8 mouse cellular contexts compared by ENCODE assay signal in genomic region chr6:134830776-134831175, GRCm38 (mm10). TPM values are rescaled to one million over a fixed set of nuclear protein-coding genes. Genes with fewer than 3 reads are reported as not detected.
DNase-seq lines count a peak whose midpoint lies in the region; ATAC-seq and TF ChIP-seq lines count a peak whose summit lies in the region.

No protein-coding gene starts in this region.

- H3K9me3 ChIP-seq in heart, postnatal 0 days (replicated peaks; ENCODE audit: control insufficient read depth, low read length): no peaks in the 10 kb centered on the region
- H3K9me3 ChIP-seq in hindbrain, embryonic 10.5 days: no peaks in the 10 kb centered on the region
- no peaks in the 10 kb centered on the region for H3K9me3 ChIP-seq in midbrain, embryonic 10.5 days (replicated peaks)

- peak overlapping the region; percentile 96 for H3K27ac ChIP-seq in heart, postnatal 0 days (ENCODE audit: low read depth)
- 0 out of 2 replicates have a peak overlapping the region, but pooled peaks have one; percentile 90 for H3K27ac ChIP-seq in hindbrain, embryonic 10.5 days
- peak overlapping the region; percentile 84; the same call in 1 of the 2 replicates for H3K27ac ChIP-seq in midbrain, embryonic 10.5 days (replicated peaks)

- no peak for ATAC-seq in heart, postnatal 0 days (ENCODE audit: insufficient read depth, low read depth)

- no peaks in the 10 kb centered on the region for H3K4me1 ChIP-seq in heart, postnatal 0 days (ENCODE audit: control insufficient read depth, insufficient read depth)
- H3K4me1 ChIP-seq in hindbrain, embryonic 10.5 days (replicated peaks): peaks cover 19% of the 10 kb centered on the region
- H3K4me1 ChIP-seq in midbrain, embryonic 10.5 days: peaks cover 17% of the 10 kb centered on the region

- intact Hi-C loops in heart, postnatal 25 days (cut with DNase I): no loop called here

- no peak for TF ChIP-seq EP300 in heart, postnatal 0 days (IDR thresholded peaks at IDR 0.05; ENCODE audit: low read depth)

- WGBS in heart, postnatal 0 days: 2% methylated on average over 10 of the region's 10 CpGs
- WGBS in hindbrain, embryonic 10.5 days: 4% methylated on average over 10 of the region's 10 CpGs
- 3% methylated on average over 10 of the region's 10 CpGs for WGBS in midbrain, embryonic 10.5 days

- no peak for DNase-seq in heart, postnatal 0 days (ENCODE audit: low spot score)
- DNase-seq in heart, postnatal 25 days (ENCODE audit: low spot score): no peak
- DNase-seq in MEL-GATA-1-ER (ENCODE audit: extremely low read depth, low read depth): peak; percentile 18
- DNase-seq in hindbrain, embryonic 10.5 days (ENCODE audit: low spot score): no peak
- DNase-seq in midbrain, embryonic 10.5 days (ENCODE audit: low spot score): no peak
- DNase-seq in layer of hippocampus, adult 8-10 months (ENCODE audit: low spot score in 2 of 2): no peak
- DNase-seq in cerebellum, postnatal 36 days: no peak
- DNase-seq in kidney, adult 9 months: no peak

- peak overlapping the region; percentile 68 for H3K4me3 ChIP-seq in heart, postnatal 0 days (ENCODE audit: low read depth, low read length)
- H3K4me3 ChIP-seq in hindbrain, embryonic 10.5 days: peak overlapping the region; percentile 80
- peak overlapping the region; percentile 79 for H3K4me3 ChIP-seq in midbrain, embryonic 10.5 days

- TF ChIP-seq CTCF in heart, postnatal 0 days (IDR thresholded peaks at IDR 0.05; ENCODE audit: low read depth): no peak

- peak overlapping the region; percentile 73 for H3K9ac ChIP-seq in heart, postnatal 0 days (replicated peaks; ENCODE audit: low read depth, low read length)

- no peaks in the 10 kb centered on the region for H3K36me3 ChIP-seq in heart, postnatal 0 days (replicated peaks; ENCODE audit: control insufficient read depth, insufficient read depth, low read length)
- no peaks in the 10 kb centered on the region for H3K36me3 ChIP-seq in hindbrain, embryonic 10.5 days
- H3K36me3 ChIP-seq in midbrain, embryonic 10.5 days: no peaks in the 10 kb centered on the region

- no peaks in the 10 kb centered on the region for H3K27me3 ChIP-seq in heart, postnatal 0 days (ENCODE audit: control insufficient read depth, insufficient read depth, low read length)
- no peaks in the 10 kb centered on the region for H3K27me3 ChIP-seq in hindbrain, embryonic 10.5 days (ENCODE audit: insufficient read depth, poor library complexity, severe bottlenecking)
- H3K27me3 ChIP-seq in midbrain, embryonic 10.5 days (ENCODE audit: low read depth, poor library complexity, severe bottlenecking): peaks cover 5% of the 10 kb centered on the region; the same call in 1 of the 2 replicates

- peak overlapping the region; percentile 73 for H3K4me2 ChIP-seq in heart, postnatal 0 days (ENCODE audit: low read depth, low read length)

RNA-seq across cellular contexts. Expression of gene Crebl2, which starts 0.8 kb away (rescaled TPM):
- total RNA-seq in heart, postnatal 0 days (2014; rRNA removed; ENCODE audit: low replicate concordance): 0.85 and 14.5 TPM in 2 replicates
- 2.0 and 2.4 TPM in 2 replicates for polyA plus RNA-seq in heart, postnatal 0 days (2015; fragmentation: Nextera tagmentation; extraction: Ambion mirVana)
- total RNA-seq in heart, postnatal 25 days (2021): 10 to 100 TPM; 11.5 to 12.1 TPM
- 1.2 and 1.4 TPM in 2 replicates for polyA plus RNA-seq in hindbrain, embryonic 10.5 days (2016; fragmentation: Nextera tagmentation; extraction: Ambion mirVana)
- polyA plus RNA-seq in midbrain, embryonic 10.5 days (2016; fragmentation: Nextera tagmentation; extraction: Ambion mirVana): 1.0 and 1.3 TPM in 2 replicates
- total RNA-seq in layer of hippocampus, adult 8-10 months (2022): 10 to 100 TPM; 37.8 to 51.0 (median 44.1) TPM

RNA-seq across cellular contexts. Expression of gene Dusp16, which starts 38.4 kb away (rescaled TPM):
- 19.9 and 29.2 TPM in 2 replicates for total RNA-seq in heart, postnatal 0 days (2014; rRNA removed; ENCODE audit: low replicate concordance)
- polyA plus RNA-seq in heart, postnatal 0 days (2015; fragmentation: Nextera tagmentation; extraction: Ambion mirVana): 8.1 and 9.6 TPM in 2 replicates
- total RNA-seq in heart, postnatal 25 days (2021): 10 to 100 TPM; 22.8 TPM
- 13.8 and 14.1 TPM in 2 replicates for polyA plus RNA-seq in hindbrain, embryonic 10.5 days (2016; fragmentation: Nextera tagmentation; extraction: Ambion mirVana)
- 14.2 and 16.6 TPM in 2 replicates for polyA plus RNA-seq in midbrain, embryonic 10.5 days (2016; fragmentation: Nextera tagmentation; extraction: Ambion mirVana)
- total RNA-seq in layer of hippocampus, adult 8-10 months (2022): 10 to 100 TPM; 10.4 to 13.8 (median 11.5) TPM
